Comparison of ENCODE assay signal across 25 mouse cellular contexts in genomic region chr17:6755873-6756272, GRCm38 (mm10). TPM values are rescaled to one million over a fixed set of nuclear protein-coding genes. Genes with fewer than 3 reads are reported as not detected.
DNase-seq lines count a peak whose midpoint lies in the region; ATAC-seq and TF ChIP-seq lines count a peak whose summit lies in the region.
"Had no signal": no experiment of that assay in that cellular context is flagged by ENCODE, and none has a peak within 500 bp of the region (broad histone marks: within the 10 kb centered on the region; RNA-seq: fewer than 3 reads in every experiment).

No protein-coding gene starts in this region.

- 0 out of 2 replicates have a peak, but pooled peaks cover 3% of the 10 kb centered on the region for H3K4me1 ChIP-seq in kidney, postnatal 0 days (replicated peaks; ENCODE audit: insufficient read depth, low read length)
- H3K4me1 ChIP-seq in intestine, embryonic 16.5 days (ENCODE audit: control insufficient read depth, insufficient read depth, low read length), result peaks cover 41% of the 10 kb centered on the region
- H3K4me1 ChIP-seq: liver, embryonic 15.5 days had no signal

- no peaks in the 10 kb centered on the region for H3K9me3 ChIP-seq in kidney, postnatal 0 days (replicated peaks; ENCODE audit: low read length)
- no peaks in the 10 kb centered on the region for H3K9me3 ChIP-seq in intestine, embryonic 16.5 days (ENCODE audit: control insufficient read depth, low read length)
- H3K9me3 ChIP-seq: embryonic facial prominence, embryonic 13.5 days; forebrain, embryonic 12.5 days; heart, embryonic 13.5 days; hindbrain, embryonic 12.5 days; limb, embryonic 10.5 days; liver, embryonic 15.5 days; lung, embryonic 15.5 days had no signal

- H3K4me2 ChIP-seq in kidney, postnatal 0 days (ENCODE audit: low read length), result no peak overlapping the region
- H3K4me2 ChIP-seq in intestine, embryonic 16.5 days (ENCODE audit: low read depth, low read length), result peak overlapping the region; percentile 10; the same call in 1 of the 2 replicates
- H3K4me2 ChIP-seq: embryonic facial prominence, embryonic 13.5 days; forebrain, embryonic 12.5 days; heart, embryonic 13.5 days; hindbrain, embryonic 12.5 days; liver, embryonic 15.5 days; lung, embryonic 15.5 days had no signal

- no peak overlapping the region for H3K9ac ChIP-seq in kidney, postnatal 0 days (ENCODE audit: low read depth, low read length)
- no peak overlapping the region for H3K9ac ChIP-seq in intestine, embryonic 16.5 days (ENCODE audit: low read depth, low read length)
- H3K9ac ChIP-seq: embryonic facial prominence, embryonic 13.5 days; forebrain, embryonic 12.5 days; heart, embryonic 13.5 days; hindbrain, embryonic 12.5 days; liver, embryonic 15.5 days; lung, embryonic 15.5 days had no signal

- ATAC-seq in kidney, postnatal 0 days (replicated peaks; ENCODE audit: low FRiP score, low read depth), result peak; percentile 26; the same call in 1 of the 2 replicates
- ATAC-seq in intestine, embryonic 16.5 days, result peak; percentile 92
- ATAC-seq: midbrain, embryonic 16.5 days had no signal

- peaks cover 46% of the 10 kb centered on the region for H3K36me3 ChIP-seq in kidney, postnatal 0 days (ENCODE audit: insufficient read depth, low read length)
- peaks cover 4% of the 10 kb centered on the region for H3K36me3 ChIP-seq in intestine, embryonic 16.5 days (ENCODE audit: control insufficient read depth, insufficient read depth, low read length)
- H3K36me3 ChIP-seq: embryonic facial prominence, embryonic 13.5 days; hindbrain, embryonic 12.5 days; limb, embryonic 10.5 days had no signal

- no peak overlapping the region for H3K4me3 ChIP-seq in kidney, postnatal 0 days (replicated peaks; ENCODE audit: low read depth, low read length)
- no peak overlapping the region for H3K4me3 ChIP-seq in intestine, embryonic 16.5 days (ENCODE audit: low read length)
- H3K4me3 ChIP-seq: embryonic facial prominence, embryonic 13.5 days; erythroblast, embryonic 14.5 days; forebrain, embryonic 12.5 days; heart, embryonic 13.5 days; hindbrain, embryonic 12.5 days; limb, embryonic 10.5 days; liver, embryonic 15.5 days; lung, embryonic 15.5 days had no signal

- peak overlapping the region; percentile 76 for H3K27ac ChIP-seq in kidney, postnatal 0 days
- H3K27ac ChIP-seq in intestine, embryonic 16.5 days (ENCODE audit: low read length), result peak overlapping the region; percentile 95
- H3K27ac ChIP-seq: embryonic facial prominence, embryonic 13.5 days; forebrain, embryonic 12.5 days; heart, embryonic 13.5 days; hindbrain, embryonic 12.5 days; limb, embryonic 10.5 days; liver, embryonic 15.5 days; lung, embryonic 15.5 days had no signal

- H3K27me3 ChIP-seq in kidney, postnatal 0 days (ENCODE audit: insufficient read depth, low read length), result no peaks in the 10 kb centered on the region
- H3K27me3 ChIP-seq in intestine, embryonic 16.5 days (replicated peaks; ENCODE audit: control insufficient read depth, insufficient read depth, low read length), result no peaks in the 10 kb centered on the region
- H3K27me3 ChIP-seq: embryonic facial prominence, embryonic 13.5 days; forebrain, embryonic 12.5 days; heart, embryonic 13.5 days; liver, embryonic 15.5 days; lung, embryonic 15.5 days had no signal

- no peak for TF ChIP-seq CTCF in kidney, postnatal 0 days (IDR thresholded peaks at IDR 0.05; ENCODE audit: low read depth)

- peak; percentile 39 for DNase-seq in adrenal gland, adult 2 months
- no peak for DNase-seq in adrenal gland, postnatal 36 days
- DNase-seq in kidney, postnatal 0 days (ENCODE audit: low spot score), result no peak
- DNase-seq in kidney, postnatal 4 days, result no peak
- DNase-seq in yolk sac, embryonic 10.5 days (ENCODE audit: low spot score), result peak; percentile 60
- no peak for DNase-seq in spleen, postnatal 36 days (ENCODE audit: low spot score in 2 of 2)
- DNase-seq: cerebellum, adult 18-20 months; cerebellum, postnatal 25 days; embryo, embryonic 11 days; gastrocnemius, postnatal 25 days; heart, adult 18-20 months; heart, postnatal 14 days; liver; lung, postnatal 4 days; right cerebral cortex, postnatal 4 days had no signal

- WGBS in kidney, postnatal 0 days, result 64% methylated on average over 8 of the region's 8 CpGs
- WGBS in intestine, embryonic 16.5 days, result 62% methylated on average over 8 of the region's 8 CpGs

RNA-seq across cellular contexts. Expression of gene Ezr, which starts 26.7 kb away (rescaled TPM):
- 10 to 100 TPM; 23.2 to 27.3 TPM for total RNA-seq in adrenal gland, adult 2 months (2021)
- polyA plus RNA-seq in adrenal gland, adult 2 months (2012; rRNA removed), result 5.6 and 6.2 TPM in 2 replicates
- total RNA-seq in adrenal gland, postnatal 36 days (2021), result 10 to 100 TPM; 21.9 to 27.4 TPM
- 281 and 313 TPM in 2 replicates for polyA plus RNA-seq in kidney, postnatal 0 days (2015; fragmentation: Nextera tagmentation; extraction: Ambion mirVana)
- polyA plus RNA-seq in intestine, embryonic 16.5 days (2015; fragmentation: Nextera tagmentation; extraction: Ambion mirVana), result 281 and 319 TPM in 2 replicates

Comparison
In these comparisons a context has a peak if more than half of its experiments do, and no peak if none do; other contexts are left out.
1. DNase-seq: peak in adrenal gland, adult 2 months (single experiment) and yolk sac, embryonic 10.5 days (single experiment); none in adrenal gland, postnatal 36 days (0 of 2), kidney, postnatal 0 days (single experiment), kidney, postnatal 4 days (0 of 2) and spleen, postnatal 36 days (0 of 2).
2. RNA of gene Ezr, which starts 26.7 kb away (polyA plus RNA-seq): 281 to 313 TPM in kidney, postnatal 0 days and 281 to 319 TPM in intestine, embryonic 16.5 days; 5.6 to 6.2 TPM in adrenal gland, adult 2 months; every median in the first group is over 10 times any median in the second.